In the genomic region with DNA sequence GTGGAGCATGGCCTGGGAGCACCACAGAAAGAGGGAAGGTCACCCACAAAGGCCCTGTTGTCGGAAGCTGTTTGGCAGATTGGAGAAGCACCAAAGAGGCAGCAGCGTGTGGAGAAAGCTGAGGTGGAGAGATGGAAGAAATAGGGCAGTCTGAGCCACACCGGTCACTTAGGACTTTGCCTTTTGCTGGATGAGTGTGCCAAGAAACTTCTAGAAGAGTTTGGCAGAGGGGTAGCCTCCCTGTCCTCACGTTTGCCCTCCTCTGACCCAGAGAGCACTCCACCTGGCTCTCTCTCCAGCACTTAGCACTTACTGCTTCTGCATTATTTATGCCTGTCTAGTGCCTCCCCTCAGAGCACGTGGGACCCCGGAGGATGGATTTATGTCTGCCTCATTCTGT, we compare ENCODE assay signal across 17 mouse cellular contexts.
"Had no signal": no experiment of that assay in that cellular context is flagged by ENCODE, and none has a peak within 500 bp of the region (broad histone marks: within the 10 kb centered on the region; RNA-seq: fewer than 3 reads in every experiment).

No protein-coding gene starts in this region.

- H3K27me3 ChIP-seq: hindbrain, embryonic 12.5 days; liver, embryonic 15.5 days had no signal

- H3K4me3 ChIP-seq: hindbrain, embryonic 12.5 days; limb, embryonic 12.5 days; liver, embryonic 15.5 days had no signal

- H3K9me3 ChIP-seq: hindbrain, embryonic 12.5 days; liver, embryonic 15.5 days had no signal

- H3K4me1 ChIP-seq: hindbrain, embryonic 12.5 days; limb, embryonic 12.5 days; liver, embryonic 15.5 days had no signal

- H3K9ac ChIP-seq: hindbrain, embryonic 12.5 days; limb, embryonic 12.5 days; liver, embryonic 15.5 days had no signal

- H3K27ac ChIP-seq: hindbrain, embryonic 12.5 days; limb, embryonic 12.5 days; liver, embryonic 15.5 days had no signal

- H3K36me3 ChIP-seq: hindbrain, embryonic 12.5 days; limb, embryonic 12.5 days; liver, embryonic 15.5 days had no signal

- ATAC-seq: hindbrain, embryonic 16.5 days; inflammation-experienced regulatory T-cells, adult 6 months; intestine, postnatal 0 days; lung, postnatal 0 days; midbrain, embryonic 16.5 days had no signal

- DNase-seq: layer of hippocampus, adult 9-11 months; layer of hippocampus, postnatal 36 days; liver; lung, adult 2 months; lung, postnatal 36 days; right cerebral cortex, adult 18-20 months; right cerebral cortex, postnatal 25 days; thymus, postnatal 36 days had no signal

- H3K4me2 ChIP-seq: hindbrain, embryonic 12.5 days; limb, embryonic 12.5 days; liver, embryonic 15.5 days; midbrain, embryonic 11.5 days had no signal
